Mouse (Mus musculus) liver, postnatal 0 days (tissue): Measurements from ENCODE around the gene Akr1b8. TPM values are rescaled to one million over a fixed set of nuclear protein-coding genes. Genes with fewer than 3 reads are reported as not detected.
A peak's percentile ranks its signal among the peaks of the same experiment; 100 is the strongest.
"Not testable (repeated sequence)": the region's sequence is repeated elsewhere in the genome, so short reads cannot be mapped to it uniquely, and the experiment has no call there.

ENCODE experiments used
- ATAC-seq: fragments of 200-750 bp; cut with Nextera tagmentation; 2 replicates; pipeline ENCODE4 v1.8.0; 2017; ENCODE audit warnings: mild to moderate bottlenecking, moderate library complexity
- DNase-seq: peaks from one replicate; pipeline ENCODE4 v3.0.0-alpha.2; 2016
- H3K27ac ChIP-seq: fragments of 300-500 bp; sonication (generic); 2 replicates; pipeline ENCODE4 v1.5.1; 2014; ENCODE audit warnings: antibody characterized with exemption, moderate library complexity, mild to moderate bottlenecking, low read depth
- H3K27me3 ChIP-seq: fragments of 300-500 bp; sonication (generic); 2 replicates; pipeline ENCODE4 v1.6.1; 2014; ENCODE audit warnings: low read length, control low read depth, mixed read lengths; ENCODE audit not compliant: insufficient read depth
- H3K36me3 ChIP-seq: fragments of 300-500 bp; sonication (generic); replicated peaks from 2 replicates; pipeline ENCODE4 v1.6.1; 2014; ENCODE audit warnings: mild to moderate bottlenecking, control low read depth, low read length, moderate library complexity, mixed read lengths; ENCODE audit not compliant: insufficient read depth
- H3K4me1 ChIP-seq: fragments of 300-500 bp; sonication (generic); 2 replicates; pipeline ENCODE4 v1.6.1; 2014; ENCODE audit warnings: antibody characterized with exemption, mild to moderate bottlenecking, control low read depth; ENCODE audit not compliant: insufficient read depth
- H3K4me2 ChIP-seq: fragments of 300-500 bp; sonication (generic); 2 replicates; pipeline ENCODE4 v1.6.1; 2014; ENCODE audit warnings: low read depth, mild to moderate bottlenecking, low read length, moderate library complexity, mixed read lengths
- H3K4me3 ChIP-seq: fragments of 300-500 bp; sonication (generic); 2 replicates; pipeline ENCODE4 v1.5.1; 2014; ENCODE audit warnings: low read depth, low read length
- H3K9ac ChIP-seq: fragments of 300-500 bp; sonication (generic); replicated peaks from 2 replicates; pipeline ENCODE4 v1.6.1; 2014; ENCODE audit warnings: mild to moderate bottlenecking, moderate library complexity
- H3K9me3 ChIP-seq: fragments of 300-500 bp; sonication (generic); 2 replicates; pipeline ENCODE4 v1.6.1; 2016; ENCODE audit warnings: mild to moderate bottlenecking, control low read depth, low read length, mixed read lengths
- CTCF ChIP-seq: sonication (generic); IDR thresholded peaks from 2 replicates; pipeline ENCODE4 v1.5.1; 2016; ENCODE audit warnings: antibody characterized with exemption, low read depth
- EP300 ChIP-seq: IDR thresholded peaks from 2 replicates; pipeline ENCODE4 v1.6.1; 2016; ENCODE audit warnings: antibody characterized with exemption, low read depth, mild to moderate bottlenecking
- WGBS: fragments of 180-500 bp; shearing (Covaris S2); extraction: QIAGEN DNeasy Blood & Tissue Kit; methylation state at CpG from one replicate; pipeline ENCODE4 v1.1.7; 2014; ENCODE audit not compliant: insufficient replicate concordance; 5-methylcytosine and 5-hydroxymethylcytosine counted together
- polyA plus RNA-seq: library from polyadenylated mRNA; unstranded; fragments of >200 nt; fragmentation: Nextera tagmentation; extraction: Ambion mirVana; gene quantifications from 2 replicates; pipeline ENCODE4 v1.2.1, GENCODE M21; 2015

The Akr1b8 gene
- polyA plus RNA-seq, 1 experiment from 2014 or later = 8.1 TPM

GRCm38 (mm10) chr6:34344935-34345334, 9.0 kb upstream of the Akr1b8 start:
- TF ChIP-seq CTCF = no peak
- TF ChIP-seq EP300 = no peak
- Histone ChIP-seq H3K9ac (no peak overlapping the region), H3K4me2 (no peak overlapping the region), H3K27ac (no peak overlapping the region), H3K9me3 (no peaks in the 10 kb centered on the region), H3K36me3 (no peaks in the 10 kb centered on the region), H3K4me1 (0 out of 2 replicates have a peak, but pooled peaks cover 3% of the 10 kb centered on the region), H3K4me3 (no peak overlapping the region), H3K27me3 (no peaks in the 10 kb centered on the region)
- DNase-seq = no peak
- WGBS = 34% methylated on average over 9 of the region's 9 CpGs
- no peak for ATAC-seq

GRCm38 (mm10) chr6:34346096-34346898, 7.6 kb upstream of the Akr1b8 start:
- Histone ChIP-seq H3K36me3 (no peaks in the 10 kb centered on the region), H3K27me3 (no peaks in the 10 kb centered on the region), H3K9me3 (no peaks in the 10 kb centered on the region), H3K4me1 (0 out of 2 replicates have a peak, but pooled peaks cover 3% of the 10 kb centered on the region), H3K4me3 (no peak overlapping the region), H3K9ac (no peak overlapping the region), H3K27ac (no peak overlapping the region), H3K4me2 (no peak overlapping the region)
- ATAC-seq (0 out of 2 replicates have a peak, but pooled peaks have one; percentile 38), DNase-seq (peak; percentile 76)
- no peak for TF ChIP-seq EP300
- TF ChIP-seq CTCF = peak; percentile 88
- WGBS = 50% methylated on average over 14 of the region's 14 CpGs

- Histone ChIP-seq H3K9ac (no peak overlapping the region), H3K4me2 (no peak overlapping the region), H3K36me3 (no peaks in the 10 kb centered on the region), H3K27me3 (no peaks in the 10 kb centered on the region), H3K4me3 (no peak overlapping the region), H3K4me1 (0 out of 2 replicates have a peak, but pooled peaks cover under 1% of the 10 kb centered on the region), H3K9me3 (no peaks in the 10 kb centered on the region), H3K27ac (no peak overlapping the region)
- 66% methylated on average over 12 of the region's 12 CpGs for WGBS
- DNase-seq (no peak), ATAC-seq (no peak)
- TF ChIP-seq CTCF (no peak), EP300 (no peak)
Observed at GRCm38 (mm10) chr6:34350037-34350699, 3.8 kb upstream of the Akr1b8 start.

- not testable (repeated sequence) for H3K4me3 ChIP-seq, H3K4me2 ChIP-seq
Observed at GRCm38 (mm10) chr6:34351481-34351880, 2.4 kb upstream of the Akr1b8 start.

GRCm38 (mm10) chr6:34352401-34352800, 1.5 kb upstream of the Akr1b8 start:
- Histone ChIP-seq H3K9me3 (no peaks in the 10 kb centered on the region), H3K9ac (no peak overlapping the region), H3K4me3 (no peak overlapping the region), H3K27ac (no peak overlapping the region), H3K36me3 (no peaks in the 10 kb centered on the region), H3K4me1 (no peaks in the 10 kb centered on the region), H3K27me3 (no peaks in the 10 kb centered on the region), H3K4me2 (no peak overlapping the region)
- no peak for DNase-seq
- TF ChIP-seq EP300 (no peak), CTCF (no peak)
- 77% methylated on average over 3 of the region's 3 CpGs for WGBS
- ATAC-seq = no peak

More at GRCm38 (mm10) chr6:34351481-34351880, 2.4 kb upstream of the Akr1b8 start:
- not testable (repeated sequence) for H3K27ac ChIP-seq, DNase-seq, ATAC-seq, H3K4me1 ChIP-seq, H3K36me3 ChIP-seq, H3K9me3 ChIP-seq, H3K27me3 ChIP-seq, H3K9ac ChIP-seq
- 38% methylated on average over 10 of the region's 10 CpGs for WGBS
